Mouse (Mus musculus): ENCODE results near the gene Shc2.

GRCm38 (mm10) chr10:79686691-79687090 lies 49.0 kb upstream of the Shc2 start:
- TF ChIP-seq CTCF (IDR thresholded peaks at IDR 0.05; ENCODE audit: control insufficient read depth, insufficient read depth, insufficient replicate concordance, low read depth, low read length) (no peak), POLR2A (IDR thresholded peaks at IDR 0.05; ENCODE audit: control insufficient read depth, low read depth, low read length) (no peak)

Measured in testis, adult 2 months (tissue).